Mouse (Mus musculus) E14TG2a.4 (cell line): ENCODE data around the gene Prdm15.

Source experiments
- H3K27me3 ChIP-seq: 2 replicates; pipeline ENCODE4 v1.6.1; 2014; ENCODE audit warnings: low read length, control low read depth; ENCODE audit not compliant: insufficient read depth
- H3K36me3 ChIP-seq: 2 replicates; pipeline ENCODE4 v1.6.1; 2014; ENCODE audit warnings: low read length, control low read depth; ENCODE audit not compliant: insufficient read depth
- H3K4me1 ChIP-seq: replicated peaks from 2 replicates; pipeline ENCODE4 v1.6.1; 2014; ENCODE audit warnings: low read depth, low read length, control low read depth
- H3K4me3 ChIP-seq: replicated peaks from 2 replicates; pipeline ENCODE4 v1.5.1; 2014; ENCODE audit warnings: mild to moderate bottlenecking, low read length
- H3K9me3 ChIP-seq: 2 replicates; pipeline ENCODE4 v1.6.1; 2014; ENCODE audit warnings: low read length, control low read depth
- CTCF ChIP-seq: conservative IDR thresholded peaks from 2 replicates; pipeline ENCODE4 v1.5.1; 2014; ENCODE audit warnings: low read length
- NANOG ChIP-seq: IDR thresholded peaks from 2 replicates; pipeline ENCODE4 v1.6.1; 2014; ENCODE audit warnings: borderline replicate concordance, low read length, mixed read lengths
- POU5F1 ChIP-seq: IDR thresholded peaks from 2 replicates; pipeline ENCODE4 v1.6.1; 2014; ENCODE audit warnings: low read length, borderline replicate concordance

Prdm15 gene

GRCm38 (mm10) chr16:97851741-97852319 lies at the start of gene Prdm15:
Gene Prdm15, minus strand, starts transcription at chr16:97851850.
- H3K4me3 ChIP-seq = peak within 1 kb of the TSS; percentile 92
- H3K36me3 ChIP-seq = peaks cover 17% of the 10 kb centered on the region
- peaks cover 32% of the 10 kb centered on the region for H3K4me1 ChIP-seq
- peaks cover 3% of the 10 kb centered on the region; the same call in 1 of the 2 replicates for H3K27me3 ChIP-seq
- TF ChIP-seq CTCF = no peak
- TF ChIP-seq NANOG = no peak
- TF ChIP-seq POU5F1 = no peak
- no peaks in the 10 kb centered on the region for H3K9me3 ChIP-seq

GRCm38 (mm10) chr16:97897346-97898024 lies 45.8 kb upstream of the Prdm15 start:
- Histone ChIP-seq H3K27me3 (no peaks in the 10 kb centered on the region), H3K36me3 (no peaks in the 10 kb centered on the region), H3K4me1 (no peaks in the 10 kb centered on the region), H3K9me3 (no peaks in the 10 kb centered on the region), H3K4me3 (no peak overlapping the region)
- TF ChIP-seq POU5F1 (no peak), CTCF (no peak), NANOG (no peak)

- Histone ChIP-seq H3K36me3 (no peaks in the 10 kb centered on the region), H3K27me3 (no peaks in the 10 kb centered on the region), H3K9me3 (no peaks in the 10 kb centered on the region), H3K4me3 (no peak overlapping the region), H3K4me1 (peaks cover 12% of the 10 kb centered on the region)
- no peak for TF ChIP-seq NANOG
- no peak for TF ChIP-seq POU5F1
- no peak for TF ChIP-seq CTCF
Measured at GRCm38 (mm10) chr16:97887762-97888161, 36.1 kb upstream of the Prdm15 start.

GRCm38 (mm10) chr16:97883696-97884095 lies 32.0 kb upstream of the Prdm15 start:
- Histone ChIP-seq H3K4me3 (no peak overlapping the region), H3K36me3 (no peaks in the 10 kb centered on the region), H3K9me3 (no peaks in the 10 kb centered on the region), H3K27me3 (no peaks in the 10 kb centered on the region), H3K4me1 (no peaks in the 10 kb centered on the region)
- TF ChIP-seq NANOG (no peak), CTCF (no peak), POU5F1 (no peak)

GRCm38 (mm10) chr16:97882891-97883290 lies 31.2 kb upstream of the Prdm15 start:
- H3K4me3 ChIP-seq = no peak overlapping the region
- H3K4me1 ChIP-seq = no peaks in the 10 kb centered on the region
- TF ChIP-seq POU5F1 (no peak), CTCF (no peak), NANOG (no peak)
- no peaks in the 10 kb centered on the region for H3K36me3 ChIP-seq
- H3K27me3 ChIP-seq = no peaks in the 10 kb centered on the region
- no peaks in the 10 kb centered on the region for H3K9me3 ChIP-seq

GRCm38 (mm10) chr16:97879134-97879533 lies 27.5 kb upstream of the Prdm15 start:
- H3K4me3 ChIP-seq = no peak overlapping the region
- H3K27me3 ChIP-seq = no peaks in the 10 kb centered on the region
- H3K4me1 ChIP-seq = 0 out of 2 replicates have a peak, but pooled peaks cover 2% of the 10 kb centered on the region
- no peaks in the 10 kb centered on the region for H3K9me3 ChIP-seq
- H3K36me3 ChIP-seq = no peaks in the 10 kb centered on the region
- TF ChIP-seq NANOG (no peak), CTCF (peak; percentile 96), POU5F1 (no peak)

- no peaks in the 10 kb centered on the region for H3K9me3 ChIP-seq
- H3K27me3 ChIP-seq = no peaks in the 10 kb centered on the region
- no peak overlapping the region for H3K4me3 ChIP-seq
- H3K36me3 ChIP-seq = no peaks in the 10 kb centered on the region
- TF ChIP-seq CTCF (no peak), POU5F1 (no peak), NANOG (no peak)
- H3K4me1 ChIP-seq = 0 out of 2 replicates have a peak, but pooled peaks cover 2% of the 10 kb centered on the region
Measured at GRCm38 (mm10) chr16:97877502-97877901, 25.9 kb upstream of the Prdm15 start.

GRCm38 (mm10) chr16:97875101-97875500 lies 23.5 kb upstream of the Prdm15 start:
- Histone ChIP-seq H3K27me3 (no peaks in the 10 kb centered on the region), H3K4me1 (peaks cover 5% of the 10 kb centered on the region; the same call in 1 of the 2 replicates), H3K9me3 (no peaks in the 10 kb centered on the region), H3K36me3 (no peaks in the 10 kb centered on the region), H3K4me3 (no peak overlapping the region)
- TF ChIP-seq NANOG = no peak
- no peak for TF ChIP-seq CTCF
- no peak for TF ChIP-seq POU5F1

- peaks cover 8% of the 10 kb centered on the region; the same call in 1 of the 2 replicates for H3K4me1 ChIP-seq
- no peak overlapping the region for H3K4me3 ChIP-seq
- H3K9me3 ChIP-seq = no peaks in the 10 kb centered on the region
- H3K36me3 ChIP-seq = no peaks in the 10 kb centered on the region
- H3K27me3 ChIP-seq = no peaks in the 10 kb centered on the region
- TF ChIP-seq POU5F1 = no peak
- TF ChIP-seq NANOG = no peak
- no peak for TF ChIP-seq CTCF
Measured at GRCm38 (mm10) chr16:97874376-97874775, 22.7 kb upstream of the Prdm15 start.
